Mouse (Mus musculus) neural tube, embryonic 11.5 days (tissue): Measurements from ENCODE around the gene Casc3. TPM values are rescaled to one million over a fixed set of nuclear protein-coding genes. Genes with fewer than 3 reads are reported as not detected.

Experiments used
- ATAC-seq: fragments of 200-750 bp; cut with Nextera tagmentation; 2 replicates; pipeline ENCODE4 v1.8.0; 2017; ENCODE audit warnings: moderate number of reproducible peaks, mild to moderate bottlenecking, moderate TSS enrichment, moderate library complexity; ENCODE audit not compliant: insufficient read depth, low FRiP score, low TSS enrichment
- DNase-seq: peaks from one replicate; pipeline ENCODE4 v3.0.0-alpha.2; 2015; ENCODE audit warnings: low spot score
- H3K27ac ChIP-seq: fragments of 300-500 bp; sonication (generic); 2 replicates; pipeline ENCODE4 v1.5.1; 2014; ENCODE audit warnings: low read depth, mild to moderate bottlenecking, low read length
- H3K27me3 ChIP-seq: fragments of 300-500 bp; sonication (generic); 2 replicates; pipeline ENCODE4 v1.6.1; 2014; ENCODE audit warnings: mild to moderate bottlenecking, low read length, mixed read lengths; ENCODE audit not compliant: control insufficient read depth, insufficient read depth
- H3K36me3 ChIP-seq: fragments of 300-500 bp; sonication (generic); 2 replicates; pipeline ENCODE4 v1.6.1; 2014; ENCODE audit warnings: mild to moderate bottlenecking, low read length, moderate library complexity, mixed read lengths; ENCODE audit not compliant: control insufficient read depth, insufficient read depth
- H3K4me1 ChIP-seq: fragments of 300-500 bp; sonication (generic); 2 replicates; pipeline ENCODE4 v1.6.1; 2014; ENCODE audit warnings: low read length, mixed read lengths; ENCODE audit not compliant: control insufficient read depth, insufficient read depth
- H3K4me2 ChIP-seq: fragments of 300-500 bp; sonication (generic); 2 replicates; pipeline ENCODE4 v1.6.1; 2014; ENCODE audit warnings: low read depth, mild to moderate bottlenecking, moderate library complexity
- H3K4me3 ChIP-seq: fragments of 300-500 bp; sonication (generic); 2 replicates; pipeline ENCODE4 v1.5.1; 2014; ENCODE audit warnings: low read depth, low read length
- H3K9ac ChIP-seq: fragments of 300-500 bp; sonication (generic); 2 replicates; pipeline ENCODE4 v1.6.1; 2014; ENCODE audit warnings: mild to moderate bottlenecking, low read length
- H3K9me3 ChIP-seq: fragments of 300-500 bp; sonication (generic); 2 replicates; pipeline ENCODE4 v1.6.1; 2016; ENCODE audit warnings: low read length; ENCODE audit not compliant: control insufficient read depth
- WGBS: fragments of 180-500 bp; shearing (Covaris S2); extraction: QIAGEN DNeasy Blood & Tissue Kit; methylation state at CpG from one replicate; pipeline ENCODE4 v1.1.7; 2014; 5-methylcytosine and 5-hydroxymethylcytosine counted together
- polyA plus RNA-seq: library from polyadenylated mRNA; unstranded; fragments of >200 nt; fragmentation: Nextera tagmentation; extraction: Ambion mirVana; gene quantifications from 2 replicates; pipeline ENCODE4 v1.2.1, GENCODE M21; 2014

The Casc3 gene
- polyA plus RNA-seq, 1 experiment from 2014 or later: 59.4 TPM

GRCm38 (mm10) chr11:98785772-98786281 is 18.9 kb upstream of the Casc3 start:
- H3K9ac ChIP-seq: no peak overlapping the region
- no peak overlapping the region for H3K4me3 ChIP-seq
- H3K36me3 ChIP-seq: no peaks in the 10 kb centered on the region
- no peak for ATAC-seq
- H3K4me1 ChIP-seq: peaks cover 26% of the 10 kb centered on the region
- H3K27me3 ChIP-seq: no peaks in the 10 kb centered on the region
- H3K4me2 ChIP-seq: peak overlapping the region; percentile 3; the same call in 1 of the 2 replicates
- H3K27ac ChIP-seq: no peak overlapping the region; the same call in 1 of the 2 replicates
- WGBS: 10% methylated on average over 12 of the region's 12 CpGs
- DNase-seq: peak; percentile 68
- H3K9me3 ChIP-seq: no peaks in the 10 kb centered on the region

DNA sequence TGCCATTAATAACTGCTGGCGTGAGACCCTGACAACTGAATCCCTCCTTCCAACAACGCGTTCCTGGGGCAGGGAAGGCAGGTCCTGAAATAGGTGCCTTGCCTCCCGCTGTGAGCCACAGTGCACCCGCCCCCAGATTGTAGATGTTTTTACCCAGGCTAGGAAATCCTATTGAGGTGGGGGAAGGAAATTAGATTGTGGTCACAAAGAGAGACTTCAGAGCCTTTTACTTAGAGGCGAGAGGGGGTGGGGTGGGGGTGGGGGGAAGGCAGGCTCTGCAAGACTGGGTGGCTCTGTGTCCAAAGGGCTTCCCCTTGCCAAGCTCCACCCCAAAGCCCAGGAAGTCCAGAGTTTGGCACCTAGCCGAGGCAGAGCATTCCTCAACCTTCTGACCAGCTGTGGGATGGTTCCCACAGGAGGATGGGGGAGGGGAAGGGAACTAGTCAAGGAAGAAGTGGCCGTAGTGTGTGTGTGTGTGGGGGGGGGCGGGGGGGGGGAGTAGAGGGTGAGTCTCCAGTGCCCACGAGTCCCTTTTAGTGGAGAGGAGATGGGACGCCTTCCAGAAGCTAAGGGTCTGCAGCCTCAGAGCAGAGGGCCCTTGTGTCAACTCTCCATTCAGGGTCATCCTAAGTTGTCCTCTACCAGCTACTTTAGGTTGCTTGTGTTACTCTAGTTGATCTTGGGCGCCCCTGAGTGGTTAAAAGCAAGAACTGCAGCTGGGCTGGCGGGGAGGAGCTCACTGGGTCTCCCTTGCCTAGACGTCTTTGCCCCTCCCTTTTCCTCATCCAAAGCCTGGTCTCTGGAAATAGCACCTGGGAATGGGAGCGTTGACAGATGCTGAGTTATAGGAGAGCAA is 18.1 kb upstream of the Casc3 start:
- no peak overlapping the region for H3K9ac ChIP-seq
- H3K36me3 ChIP-seq: no peaks in the 10 kb centered on the region
- H3K9me3 ChIP-seq: no peaks in the 10 kb centered on the region
- no peak overlapping the region for H3K27ac ChIP-seq
- peaks cover 26% of the 10 kb centered on the region for H3K4me1 ChIP-seq
- H3K4me2 ChIP-seq: no peak overlapping the region
- WGBS: 3% methylated on average over 14 of the region's 15 CpGs
- DNase-seq (peak; percentile 94), ATAC-seq (peak; percentile 58)
- H3K27me3 ChIP-seq: no peaks in the 10 kb centered on the region
- no peak overlapping the region for H3K4me3 ChIP-seq

DNA sequence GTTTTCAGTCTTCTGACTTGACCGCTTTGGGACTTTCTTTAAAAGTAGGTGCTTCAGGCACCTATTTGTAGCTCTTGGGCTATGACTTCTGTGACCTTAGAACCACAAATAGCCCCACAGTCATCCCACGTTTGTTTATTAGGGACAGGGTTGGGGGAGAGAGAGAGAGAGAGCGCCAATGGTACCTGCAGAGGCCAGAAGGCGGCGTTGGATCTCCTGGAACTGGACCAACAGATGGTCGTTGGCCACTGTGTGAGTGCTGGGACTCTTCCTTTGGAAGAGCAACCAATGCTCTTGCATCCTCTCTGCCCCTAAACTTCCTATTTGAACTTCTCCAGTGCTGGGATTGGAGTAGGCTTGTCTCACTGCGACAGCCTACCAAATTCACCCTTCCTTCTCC is 17.5 kb upstream of the Casc3 start:
- Histone ChIP-seq H3K4me1 (peaks cover 21% of the 10 kb centered on the region), H3K9ac (no peak overlapping the region), H3K4me2 (no peak overlapping the region), H3K4me3 (no peak overlapping the region), H3K9me3 (no peaks in the 10 kb centered on the region), H3K27me3 (no peaks in the 10 kb centered on the region), H3K27ac (no peak overlapping the region), H3K36me3 (no peaks in the 10 kb centered on the region)
- ATAC-seq (no peak), DNase-seq (no peak)
- WGBS: 35% methylated on average over 7 of the region's 7 CpGs

DNA sequence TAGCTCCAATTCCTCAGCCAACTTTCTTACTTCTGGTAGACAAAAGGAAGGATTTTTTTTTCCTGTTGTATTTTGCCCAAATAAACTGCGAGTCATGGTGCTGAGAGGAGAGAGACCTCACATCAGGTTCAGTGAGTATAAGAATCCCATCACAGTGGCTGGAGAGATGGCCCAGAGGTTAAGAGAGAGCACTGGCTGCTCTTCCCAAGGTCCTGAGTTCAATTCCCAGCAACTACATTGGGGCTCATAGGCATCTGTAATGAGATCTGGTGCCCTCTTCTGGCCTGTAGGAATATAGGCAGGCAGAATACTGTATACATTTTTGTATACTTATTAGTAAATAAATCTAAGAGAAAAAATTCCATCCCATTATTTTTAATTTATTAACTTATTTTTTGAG is 17.0 kb upstream of the Casc3 start:
- Histone ChIP-seq H3K4me2 (no peak overlapping the region), H3K4me3 (no peak overlapping the region), H3K9me3 (no peaks in the 10 kb centered on the region), H3K36me3 (no peaks in the 10 kb centered on the region), H3K4me1 (peaks cover 17% of the 10 kb centered on the region), H3K27me3 (no peaks in the 10 kb centered on the region), H3K27ac (no peak overlapping the region), H3K9ac (no peak overlapping the region)
- DNase-seq (no peak), ATAC-seq (no peak)
- 100% methylated on average over 1 of the region's 1 CpGs for WGBS

DNA sequence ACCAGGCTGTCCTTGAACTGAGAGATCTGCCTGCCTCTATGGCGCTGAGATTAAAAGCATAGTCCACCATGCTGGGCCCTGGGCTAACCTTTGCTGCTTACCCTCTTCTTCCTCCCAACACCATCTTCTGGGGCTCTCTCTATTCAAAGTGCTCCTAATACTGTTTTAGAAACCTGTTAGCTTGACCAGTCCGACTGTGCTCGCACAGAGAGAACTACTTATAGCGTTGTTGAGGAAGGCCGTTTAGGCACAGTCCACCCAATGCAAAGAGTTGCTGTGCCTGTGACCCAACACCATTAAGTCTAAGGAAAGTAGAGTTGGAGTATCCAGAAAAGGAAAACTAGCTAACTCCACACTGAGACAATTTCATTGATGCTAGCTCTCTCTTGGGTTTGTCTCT is 16.6 kb upstream of the Casc3 start:
- Histone ChIP-seq H3K27ac (no peak overlapping the region), H3K36me3 (no peaks in the 10 kb centered on the region), H3K9ac (no peak overlapping the region), H3K27me3 (no peaks in the 10 kb centered on the region), H3K4me1 (peaks cover 13% of the 10 kb centered on the region), H3K9me3 (no peaks in the 10 kb centered on the region), H3K4me2 (no peak overlapping the region), H3K4me3 (no peak overlapping the region)
- ATAC-seq (no peak), DNase-seq (no peak)
- 96% methylated on average over 5 of the region's 5 CpGs for WGBS

DNA sequence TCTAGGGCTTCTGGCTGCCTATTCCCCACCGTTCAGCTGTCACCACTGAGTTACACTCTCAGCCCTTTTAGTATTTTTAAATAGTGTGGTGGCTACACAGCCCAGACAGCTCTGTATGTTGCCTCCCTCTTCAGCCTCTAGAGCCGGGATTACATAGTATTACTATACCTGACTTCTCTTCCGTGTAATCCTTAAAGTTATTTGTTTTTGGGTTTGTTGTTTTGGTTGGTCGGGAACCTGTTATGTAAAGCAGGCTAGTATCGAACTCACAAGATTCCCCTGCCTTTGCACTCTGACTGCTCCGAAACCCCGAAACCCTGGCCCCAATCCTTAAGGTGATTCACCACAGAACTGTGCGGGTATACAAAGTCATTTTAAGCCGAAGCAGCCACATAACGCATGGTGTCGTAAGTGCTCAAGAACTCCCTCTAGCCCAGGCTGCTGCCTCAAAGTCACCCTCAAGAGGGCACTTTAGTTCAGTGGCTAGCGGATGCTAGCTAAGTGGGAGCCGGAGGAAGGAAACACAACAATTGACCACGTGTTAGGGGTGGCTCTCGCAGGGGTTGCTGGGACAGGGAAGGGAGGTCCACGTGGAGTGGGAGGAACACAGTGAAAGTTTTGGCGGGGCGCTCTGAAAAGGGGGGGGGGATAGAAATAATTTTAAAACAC is 16.0 kb upstream of the Casc3 start:
- Histone ChIP-seq H3K9ac (peak overlapping the region; percentile 2; the same call in 1 of the 2 replicates), H3K4me1 (peaks cover 11% of the 10 kb centered on the region), H3K27ac (no peak overlapping the region), H3K9me3 (no peaks in the 10 kb centered on the region), H3K36me3 (no peaks in the 10 kb centered on the region), H3K4me3 (peak overlapping the region; percentile 31), H3K4me2 (peak overlapping the region; percentile 78), H3K27me3 (no peaks in the 10 kb centered on the region)
- DNase-seq (peak; percentile 88), ATAC-seq (peak; percentile 78; the same call in 1 of the 2 replicates)
- 17% methylated on average over 18 of the region's 18 CpGs for WGBS

DNA sequence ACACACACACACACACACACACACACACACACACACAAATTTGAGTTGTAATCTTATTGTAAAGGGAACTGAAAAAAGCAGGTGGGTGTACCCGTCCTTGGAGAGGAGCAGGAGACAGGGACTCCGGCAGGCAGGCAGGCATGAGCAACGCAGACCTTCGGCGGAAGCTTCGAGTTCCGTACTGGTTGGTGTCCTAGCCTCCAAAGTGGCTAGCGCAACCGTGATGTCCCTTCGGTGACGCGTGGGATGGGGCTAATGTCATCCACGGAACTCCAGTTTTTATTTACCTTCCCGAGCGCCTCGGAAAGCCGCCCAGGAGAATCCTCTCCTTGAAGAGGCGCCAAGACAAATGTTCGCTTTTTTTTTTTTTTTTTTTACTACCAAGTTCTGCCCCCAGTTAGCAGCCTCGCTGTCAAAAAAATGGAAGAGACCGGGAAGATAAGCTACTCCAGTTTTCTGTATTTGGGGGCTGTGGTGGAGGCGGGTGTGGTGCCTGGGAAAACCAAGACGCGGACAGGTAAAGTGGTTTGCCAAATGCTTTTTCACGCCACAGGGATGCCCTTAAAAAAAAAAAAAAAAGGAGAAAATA is 15.4 kb upstream of the Casc3 start:
- Histone ChIP-seq H3K9ac (peak overlapping the region; percentile 30; the same call in 1 of the 2 replicates), H3K27ac (no peak overlapping the region), H3K4me1 (peaks cover 13% of the 10 kb centered on the region), H3K9me3 (no peaks in the 10 kb centered on the region), H3K27me3 (no peaks in the 10 kb centered on the region), H3K36me3 (no peaks in the 10 kb centered on the region), H3K4me3 (peak overlapping the region; percentile 31), H3K4me2 (peak overlapping the region; percentile 78)
- ATAC-seq (no peak), DNase-seq (no peak)
- WGBS: under 1% methylated on average over 25 of the region's 25 CpGs

- Histone ChIP-seq H3K9ac (no peak overlapping the region), H3K9me3 (no peaks in the 10 kb centered on the region), H3K36me3 (no peaks in the 10 kb centered on the region), H3K27ac (no peak overlapping the region), H3K4me2 (peak overlapping the region; percentile 78), H3K27me3 (no peaks in the 10 kb centered on the region), H3K4me3 (peak overlapping the region; percentile 31; the same call in 1 of the 2 replicates), H3K4me1 (peaks cover 13% of the 10 kb centered on the region)
- DNase-seq (no peak), ATAC-seq (no peak)
- 41% methylated on average over 5 of the region's 5 CpGs for WGBS
Measured at GRCm38 (mm10) chr11:98789824-98790223, 14.9 kb upstream of the Casc3 start.
